Mouse (Mus musculus): ENCODE measurements around the gene Coro7. TPM values are rescaled to one million over a fixed set of nuclear protein-coding genes. Genes with fewer than 3 reads are reported as not detected.

Gene Coro7
- polyA plus RNA-seq, 1 experiment: 42.9 TPM

GRCm38 (mm10) chr16:4633661-4634060 lies 45.9 kb downstream of the Coro7 start:
- WGBS: 94% methylated on average over 3 of the region's 3 CpGs
- DNase-seq (ENCODE audit: low read depth, low spot score): no peak

DNA sequence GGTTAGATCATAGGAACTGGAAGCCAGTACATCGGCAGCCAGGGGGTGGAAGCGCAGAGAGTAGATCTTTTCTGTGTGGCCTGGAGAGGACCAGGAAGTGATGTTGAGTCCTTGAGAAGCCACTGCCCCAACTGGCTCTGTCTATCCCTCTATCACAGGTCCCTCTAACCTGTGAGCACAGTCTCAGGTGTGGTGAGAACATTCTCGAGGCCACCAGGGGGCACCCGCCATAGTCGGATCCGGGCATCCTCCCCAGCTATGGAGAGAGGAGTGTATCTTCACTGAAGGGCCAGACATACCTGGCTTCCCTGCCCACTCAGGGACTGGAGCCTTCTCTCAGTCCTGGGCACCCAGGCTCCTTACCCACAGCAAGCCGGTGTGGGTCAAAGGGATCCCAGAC lies 47.5 kb downstream of the Coro7 start:
- WGBS: 45% methylated on average over 7 of the region's 7 CpGs
- DNase-seq (ENCODE audit: low read depth, low spot score): no peak

GRCm38 (mm10) chr16:4629950-4630349 lies 49.6 kb downstream of the Coro7 start:
- 22% methylated on average over 6 of the region's 6 CpGs for WGBS
- DNase-seq (ENCODE audit: low read depth, low spot score): peak; percentile 25

- WGBS: 93% methylated on average over 9 of the region's 9 CpGs
- no peak for DNase-seq (ENCODE audit: low read depth, low spot score)
Observed at GRCm38 (mm10) chr16:4628898-4629419, 50.6 kb downstream of the Coro7 start.

GRCm38 (mm10) chr16:4627105-4627504 lies 52.5 kb downstream of the Coro7 start:
- DNase-seq (ENCODE audit: low read depth, low spot score): no peak
- WGBS: 72% methylated on average over 6 of the region's 6 CpGs

DNA sequence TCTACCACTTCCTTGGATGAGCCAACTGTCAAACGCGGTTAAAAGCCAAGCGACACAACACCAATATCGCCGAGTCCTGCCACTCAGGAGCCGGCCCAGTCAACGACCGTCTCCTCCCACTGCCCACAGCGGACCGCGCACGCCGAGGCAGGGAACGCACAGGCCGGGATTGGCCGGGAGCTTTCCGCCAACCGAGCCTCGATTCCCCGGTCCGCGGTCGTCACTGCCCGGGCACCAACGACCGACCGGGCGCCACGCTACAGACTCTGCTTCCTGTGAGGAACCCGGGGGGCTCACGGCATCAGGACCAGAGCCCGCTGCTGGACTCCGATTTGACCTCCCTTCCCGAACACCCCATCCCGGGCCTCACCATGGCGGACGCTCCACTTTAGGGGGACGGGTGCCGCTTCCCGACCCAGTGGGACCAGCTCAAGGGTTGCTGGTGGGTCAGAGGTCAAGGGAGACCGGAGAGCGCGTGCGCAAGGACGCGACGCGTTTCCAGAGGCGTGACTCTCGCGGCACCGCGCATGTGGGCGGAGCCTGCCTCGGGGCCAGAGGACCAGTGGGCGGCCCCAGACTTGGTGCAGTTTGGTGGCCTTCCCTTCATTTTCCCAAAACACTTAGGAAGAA lies 55.0 kb downstream of the Coro7 start, which contains the start of gene Pam16:
Gene Pam16, minus strand, starts transcription at position 508 of the 630 bp plus-strand sequence.
- peak; percentile 74 for DNase-seq (ENCODE audit: low read depth, low spot score)
- under 1% methylated on average over 56 of the region's 56 CpGs for WGBS

- DNase-seq (ENCODE audit: low read depth, low spot score): no peak
- WGBS: 10% methylated on average over 9 of the region's 9 CpGs
Observed at GRCm38 (mm10) chr16:4624074-4624473, 55.5 kb downstream of the Coro7 start.

GRCm38 (mm10) chr16:4616829-4617228 lies 62.7 kb downstream of the Coro7 start:
- DNase-seq (ENCODE audit: low read depth, low spot score): no peak
- WGBS: 74% methylated on average over 4 of the region's 4 CpGs

GRCm38 (mm10) chr16:4615297-4615696 lies 64.3 kb downstream of the Coro7 start:
- no peak for DNase-seq (ENCODE audit: low read depth, low spot score)
- 90% methylated on average over 1 of the region's 1 CpGs for WGBS

DNA sequence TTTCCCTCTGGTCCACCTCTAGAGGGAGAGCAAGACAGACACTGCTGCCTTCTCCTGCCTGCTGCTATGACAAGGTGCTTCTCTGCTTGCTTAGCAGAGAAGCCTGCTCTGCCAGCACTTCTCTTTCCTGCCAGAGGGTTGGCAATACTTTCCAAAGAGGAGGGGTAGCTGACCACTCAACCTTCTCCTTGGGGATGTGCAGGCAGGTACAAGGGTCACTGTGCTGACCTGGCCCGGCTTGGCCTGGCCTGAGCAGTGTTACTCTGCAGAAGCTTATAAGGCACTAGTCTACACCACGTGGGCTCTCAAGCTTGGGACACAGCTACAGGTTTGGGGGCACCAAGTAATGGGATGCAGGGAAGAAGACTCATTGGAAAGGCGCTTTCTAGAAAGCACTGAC lies 64.9 kb downstream of the Coro7 start:
- 94% methylated on average over 3 of the region's 3 CpGs for WGBS
- DNase-seq (ENCODE audit: low read depth, low spot score): no peak

DNA sequence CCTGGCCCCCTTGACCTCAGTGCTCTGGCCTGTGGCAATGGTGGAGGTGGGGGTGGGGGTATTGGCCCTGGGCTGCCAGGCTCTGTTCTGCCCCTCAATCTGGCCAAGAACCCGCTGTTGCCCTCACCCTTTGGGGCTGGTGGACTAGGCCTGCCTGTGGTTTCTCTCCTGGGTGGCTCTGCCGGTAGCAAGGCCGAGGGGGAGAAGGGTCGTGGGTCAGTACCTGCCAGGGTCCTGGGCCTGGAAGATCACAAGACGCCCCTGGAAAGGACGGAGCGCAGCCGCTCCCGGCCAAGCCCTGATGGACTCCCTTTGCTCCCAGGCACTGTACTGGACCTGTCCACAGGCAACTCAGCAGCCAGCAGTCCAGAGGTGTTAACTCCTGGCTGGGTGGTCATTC lies 65.8 kb downstream of the Coro7 start:
- DNase-seq (ENCODE audit: low read depth, low spot score): no peak
- WGBS: 95% methylated on average over 9 of the region's 9 CpGs

DNA sequence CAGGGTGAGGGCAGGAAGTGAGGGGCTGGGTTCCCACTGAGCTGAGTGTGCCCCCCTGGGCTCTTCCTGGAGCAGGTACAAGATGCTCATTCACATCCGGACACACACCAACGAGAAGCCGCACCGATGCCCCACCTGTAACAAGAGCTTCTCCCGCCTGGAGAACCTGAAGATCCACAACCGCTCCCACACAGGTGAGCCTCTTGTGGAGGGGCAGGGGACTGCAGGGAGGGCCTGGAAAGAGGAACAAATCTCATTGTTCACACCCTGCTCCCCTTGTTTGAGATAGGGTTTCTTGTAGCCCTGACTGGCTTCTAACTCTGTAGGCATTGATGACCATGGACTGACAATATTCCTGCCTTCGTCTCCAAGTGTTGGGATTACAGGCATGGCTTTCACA lies 67.9 kb downstream of the Coro7 start:
- 87% methylated on average over 7 of the region's 7 CpGs for WGBS
- no peak for DNase-seq (ENCODE audit: low read depth, low spot score)

- DNase-seq (ENCODE audit: low read depth, low spot score): no peak
- WGBS: 88% methylated on average over 5 of the region's 5 CpGs
Observed at GRCm38 (mm10) chr16:4611193-4611592, 68.4 kb downstream of the Coro7 start.

DNA sequence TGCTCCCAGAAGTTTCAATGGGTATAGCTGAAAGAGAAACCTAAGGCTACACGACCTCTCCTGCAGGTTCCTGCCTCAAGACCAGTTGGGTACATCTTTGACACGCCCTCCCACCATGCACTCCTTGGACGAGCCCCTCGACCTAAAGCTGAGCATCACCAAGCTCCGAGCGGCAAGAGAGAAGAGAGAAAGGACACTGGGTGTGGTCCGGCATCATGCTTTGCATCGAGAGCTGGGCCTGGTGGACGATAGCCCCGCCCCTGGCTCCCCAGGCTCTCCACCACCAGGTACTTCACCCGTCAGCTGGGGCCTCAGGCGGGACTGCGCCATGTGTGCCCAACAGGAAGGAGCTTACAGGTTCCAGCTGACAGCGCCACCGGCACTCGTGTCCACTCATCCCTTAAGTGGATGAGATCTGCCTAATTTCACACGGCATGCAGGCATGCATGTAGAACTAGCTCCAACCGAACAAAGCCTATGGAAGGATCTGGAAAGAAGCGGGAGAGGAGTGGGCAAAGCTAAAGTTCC lies 71.0 kb downstream of the Coro7 start:
- DNase-seq (ENCODE audit: low read depth, low spot score): no peak
- 46% methylated on average over 19 of the region's 19 CpGs for WGBS

DNA sequence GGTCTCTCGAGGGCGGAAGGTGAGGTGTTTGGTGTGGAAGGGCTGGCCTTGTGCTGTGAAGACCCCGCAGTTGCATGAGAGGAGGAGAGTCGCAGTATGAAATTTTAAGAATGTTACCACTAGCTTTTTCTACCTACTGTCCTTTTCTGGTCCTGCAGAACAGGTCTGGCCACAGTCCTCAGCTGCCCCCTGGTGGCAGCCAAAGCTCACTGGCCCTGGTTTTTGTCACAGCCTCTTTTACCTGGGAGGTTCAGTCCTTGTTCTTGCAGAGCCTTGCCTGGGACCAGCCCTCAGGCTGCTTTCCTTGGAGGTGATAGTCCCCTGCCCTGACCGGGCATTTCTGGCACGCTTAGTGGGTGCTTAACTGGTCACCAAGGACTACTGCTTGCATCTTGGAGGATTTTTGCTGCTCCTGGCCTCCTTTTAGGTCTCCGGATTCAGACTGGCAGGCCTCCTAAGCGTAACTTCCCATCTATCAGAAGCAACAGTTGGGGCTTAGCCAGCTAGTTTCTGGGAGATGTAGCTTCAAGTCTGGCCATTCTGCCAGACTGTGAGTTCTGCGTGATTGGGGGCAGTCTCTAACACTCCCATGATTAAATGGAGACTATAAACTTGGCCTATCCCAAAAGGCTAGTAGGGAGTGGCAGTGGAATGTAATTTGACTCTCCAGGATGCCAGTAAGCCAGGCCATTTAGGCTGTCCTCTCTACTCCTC lies 71.6 kb downstream of the Coro7 start:
- DNase-seq (ENCODE audit: low read depth, low spot score): no peak
- 29% methylated on average over 9 of the region's 9 CpGs for WGBS

- 20% methylated on average over 5 of the region's 5 CpGs for WGBS
- DNase-seq (ENCODE audit: low read depth, low spot score): no peak
Observed at GRCm38 (mm10) chr16:4606431-4607084, 73.0 kb downstream of the Coro7 start.

GRCm38 (mm10) chr16:4605514-4606131 lies 74.0 kb downstream of the Coro7 start:
- WGBS: 49% methylated on average over 13 of the region's 13 CpGs
- DNase-seq (ENCODE audit: low read depth, low spot score): no peak

DNA sequence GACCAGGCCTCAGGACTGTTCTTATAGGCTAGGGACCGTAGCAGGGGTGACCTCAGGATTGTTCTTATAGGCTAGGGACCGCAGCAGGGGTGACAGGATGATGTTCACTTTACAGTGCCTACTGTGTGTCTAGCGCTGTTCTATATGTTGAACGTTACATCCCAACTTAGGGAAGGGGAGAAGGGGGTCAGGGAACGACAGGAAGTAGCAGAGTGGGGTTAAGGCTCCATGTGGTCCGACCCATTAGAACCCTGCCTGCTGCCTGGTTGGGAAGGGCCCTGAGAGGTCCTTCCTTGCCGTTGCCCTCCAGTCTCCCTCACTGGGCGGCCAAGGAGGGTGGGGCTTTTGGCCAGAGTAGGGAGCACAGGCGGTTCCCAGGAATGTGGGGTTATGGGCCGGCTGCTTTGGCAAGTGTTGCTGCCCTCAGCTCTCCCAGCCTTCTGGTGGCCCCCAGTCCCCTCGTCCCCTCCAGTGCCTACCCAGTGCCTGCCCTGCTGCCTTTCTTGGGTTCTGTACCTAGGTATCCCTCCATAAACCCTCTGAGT lies 75.2 kb downstream of the Coro7 start:
- no peak for DNase-seq (ENCODE audit: low read depth, low spot score)
- 65% methylated on average over 11 of the region's 11 CpGs for WGBS

GRCm38 (mm10) chr16:4603453-4603837 lies 76.1 kb downstream of the Coro7 start:
- DNase-seq (ENCODE audit: low read depth, low spot score): no peak
- WGBS: 75% methylated on average over 1 of the region's 1 CpGs
